Mouse (Mus musculus) lung, postnatal 4 days (tissue): ENCODE data around the gene Pla2g2f.

Experiments used
- DNase-seq, 2 experiments: peaks; one replicate each; pipeline ENCODE4 v3.0.0; 2021

Gene Pla2g2f

DNA sequence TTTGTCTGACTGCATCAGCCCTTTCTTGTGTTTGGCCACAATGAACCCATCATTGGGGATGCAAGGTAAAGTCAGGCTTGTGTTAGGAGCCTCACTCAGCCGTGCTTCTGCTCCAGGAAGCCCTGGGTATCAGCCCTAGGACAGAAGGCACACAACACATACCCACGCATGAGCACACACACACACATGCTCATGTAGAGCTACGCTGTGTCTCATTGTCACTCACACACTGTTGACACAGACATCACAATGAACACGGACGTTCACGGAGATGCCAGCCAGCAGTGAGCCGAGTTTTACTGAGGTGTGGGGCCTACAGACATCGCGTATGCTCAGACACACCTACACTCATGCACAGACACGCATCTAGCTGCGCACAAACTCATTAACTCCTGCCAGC lies 1.4 kb downstream of the Pla2g2f start:
- DNase-seq: no peak

DNA sequence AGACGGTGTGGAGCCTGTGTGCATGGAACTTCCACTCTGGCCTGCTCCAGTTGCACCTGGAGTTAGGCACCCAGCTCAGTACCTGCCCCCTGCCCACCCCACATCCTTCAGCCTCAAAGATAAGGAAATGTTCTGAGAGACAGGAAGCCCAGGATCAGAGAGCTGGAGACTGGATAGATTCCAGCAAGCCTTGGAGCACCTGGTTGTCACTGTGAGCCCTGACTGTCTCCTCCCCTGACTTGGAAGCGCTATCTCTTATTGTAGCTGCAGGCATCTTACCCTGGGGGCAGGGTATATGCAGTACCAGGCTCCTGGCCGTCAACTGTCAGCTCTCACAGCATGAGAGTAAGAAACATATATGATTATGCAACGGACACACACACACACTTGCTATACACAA lies 2.0 kb downstream of the Pla2g2f start:
- DNase-seq: no peak

DNA sequence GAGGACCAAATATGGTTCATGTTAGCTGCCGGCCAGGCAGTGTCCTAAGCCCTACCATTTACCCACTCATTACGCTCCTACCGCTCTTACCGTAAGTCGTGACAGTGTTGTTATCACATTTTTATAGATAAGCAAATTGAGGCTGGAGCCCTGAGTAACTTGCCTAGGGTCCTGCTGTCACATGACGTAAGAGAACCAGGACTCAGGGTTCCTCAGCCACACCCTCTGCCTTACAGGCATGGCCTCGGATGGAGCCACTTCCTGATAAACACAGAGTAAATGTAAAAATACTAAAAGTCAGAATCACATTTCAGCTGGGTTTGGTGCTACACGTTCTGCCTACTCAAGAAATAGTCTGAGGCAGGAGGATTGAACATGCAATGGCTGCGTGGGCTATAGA lies 3.0 kb downstream of the Pla2g2f start:
- no peak for DNase-seq

DNA sequence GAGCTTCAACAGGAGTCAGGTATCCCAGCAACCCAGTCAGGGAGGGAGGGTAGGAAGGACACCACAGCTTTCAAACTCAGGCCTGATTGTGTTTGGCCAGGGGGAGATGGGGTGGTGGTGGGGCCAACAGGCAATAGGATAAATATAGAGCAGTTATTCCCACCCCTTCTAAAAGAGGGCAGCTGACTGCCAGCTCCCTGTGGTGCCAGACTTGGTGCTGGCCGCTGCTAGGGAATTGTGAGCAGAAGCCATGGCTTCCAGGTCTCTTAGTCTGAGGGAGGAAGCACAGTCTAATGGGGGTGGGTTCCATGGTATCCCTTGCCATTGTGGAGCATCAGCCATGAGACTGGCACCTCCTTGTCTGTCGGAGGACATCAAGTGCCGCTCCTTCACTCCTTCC lies 3.8 kb downstream of the Pla2g2f start:
- DNase-seq: no peak

DNA sequence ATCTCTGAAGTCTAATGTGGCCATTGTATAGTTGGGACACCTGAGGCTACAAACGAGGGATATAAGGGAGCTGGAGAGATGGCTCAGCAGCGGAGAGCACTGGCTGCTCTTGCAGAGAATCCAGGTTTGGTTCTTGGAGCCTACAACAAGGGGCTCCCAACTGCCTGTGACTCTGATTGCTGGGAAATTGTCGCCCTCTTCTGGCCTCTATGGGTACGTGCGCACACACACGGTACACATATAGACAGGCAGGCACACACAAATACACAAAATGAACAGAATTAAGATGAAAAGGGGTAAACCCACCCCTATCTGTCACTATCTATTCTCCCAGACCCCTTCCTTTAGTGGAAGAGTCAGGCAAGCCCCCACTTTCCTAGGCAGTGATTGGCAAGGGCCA lies 4.8 kb downstream of the Pla2g2f start:
- no peak for DNase-seq

DNA sequence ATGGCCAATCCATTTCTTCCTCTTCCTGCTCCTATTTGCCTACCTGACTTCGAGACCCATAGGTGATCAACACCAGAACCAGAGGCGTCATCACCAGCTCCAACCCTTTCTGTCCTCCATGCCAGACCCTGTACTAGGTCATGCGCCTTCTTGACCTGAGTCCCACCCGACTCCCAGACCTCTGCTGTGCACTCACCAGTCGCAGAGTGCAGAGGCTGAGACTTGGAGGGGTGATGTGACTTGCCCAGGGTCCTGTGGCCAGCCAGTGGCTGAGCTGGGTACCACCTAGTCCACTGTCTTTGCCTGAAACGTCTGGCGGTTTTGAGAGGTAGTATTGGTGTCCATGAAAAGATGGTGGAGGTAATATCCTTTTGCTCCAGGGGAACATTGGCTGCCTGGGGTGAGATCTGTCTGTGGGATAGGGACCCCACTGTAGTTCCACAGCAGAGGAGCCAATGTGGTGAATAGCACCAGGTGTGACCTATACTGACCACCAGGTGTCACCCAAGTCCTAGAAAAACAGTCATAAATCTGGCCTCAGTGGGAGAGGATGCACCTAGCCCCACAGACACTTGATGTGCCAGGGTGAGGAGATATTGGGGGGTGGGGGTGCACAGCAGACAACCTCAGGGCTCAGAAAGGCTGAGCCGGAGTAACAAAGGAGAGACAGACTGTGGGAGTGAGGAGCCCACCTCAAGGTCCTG lies 8.9 kb downstream of the Pla2g2f start:
- peak in 1 of 2 experiments; percentile 48 for DNase-seq

DNA sequence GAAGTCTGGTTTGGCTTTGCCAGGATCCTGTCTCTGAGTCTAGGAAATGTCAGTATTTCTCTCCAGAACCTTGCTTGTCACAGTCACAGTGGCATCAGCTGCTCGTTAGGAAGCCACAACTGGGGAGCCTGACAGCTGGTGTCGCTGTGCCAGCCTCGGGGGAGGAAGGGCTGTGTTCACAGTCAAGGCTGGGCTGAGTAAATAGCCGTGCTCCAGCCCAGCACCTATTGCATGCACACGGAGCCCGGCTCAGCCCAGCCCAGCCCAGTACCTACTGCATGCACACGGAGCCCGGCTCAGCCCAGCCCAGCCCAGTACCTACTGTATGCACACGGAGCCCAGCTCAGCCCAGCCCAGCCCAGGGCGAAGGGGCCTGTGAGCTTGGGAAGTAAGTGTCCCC lies 9.6 kb downstream of the Pla2g2f start:
- peak in 1 of 2 experiments; percentile 39 for DNase-seq

DNA sequence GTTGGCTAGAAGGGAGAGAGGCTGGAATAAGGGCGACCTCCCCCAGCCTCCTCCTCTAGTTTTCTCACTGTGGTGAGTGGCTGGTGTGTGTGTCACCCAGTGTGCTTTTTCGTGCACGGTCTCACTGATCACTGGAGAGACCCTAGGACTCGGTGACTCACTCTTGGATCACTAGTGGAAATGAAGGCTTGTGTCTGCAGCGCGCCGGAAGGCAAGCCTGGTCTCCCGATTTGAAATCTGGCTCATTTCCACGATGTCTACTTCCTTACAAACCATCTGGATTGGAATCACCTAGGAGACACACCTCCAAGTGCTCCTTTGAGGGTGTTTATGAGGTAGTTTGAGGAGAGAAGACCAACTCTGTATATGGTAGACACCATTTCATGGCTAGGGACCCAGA lies 10.6 kb downstream of the Pla2g2f start:
- no peak for DNase-seq

DNA sequence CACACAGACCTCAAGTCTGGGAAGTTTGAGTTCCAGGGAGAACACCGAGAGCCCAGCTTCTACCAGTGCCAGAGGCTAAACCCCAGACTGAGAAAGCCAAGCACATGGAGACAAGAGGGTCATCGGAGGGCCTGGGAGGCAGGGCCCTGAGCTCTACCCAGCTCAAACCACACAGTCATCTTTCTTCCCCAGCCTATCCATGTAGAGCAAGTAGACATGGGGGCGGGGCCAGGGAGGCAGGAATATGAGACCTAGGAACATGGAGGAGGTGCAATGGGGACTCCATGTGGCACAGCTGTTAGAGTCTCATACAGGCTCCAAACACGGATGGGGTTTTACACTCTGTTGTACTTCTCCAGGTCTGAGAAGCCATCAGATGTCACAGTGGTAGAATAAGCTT lies 11.5 kb downstream of the Pla2g2f start:
- DNase-seq: peak in 1 of 2 experiments; percentile 47

DNA sequence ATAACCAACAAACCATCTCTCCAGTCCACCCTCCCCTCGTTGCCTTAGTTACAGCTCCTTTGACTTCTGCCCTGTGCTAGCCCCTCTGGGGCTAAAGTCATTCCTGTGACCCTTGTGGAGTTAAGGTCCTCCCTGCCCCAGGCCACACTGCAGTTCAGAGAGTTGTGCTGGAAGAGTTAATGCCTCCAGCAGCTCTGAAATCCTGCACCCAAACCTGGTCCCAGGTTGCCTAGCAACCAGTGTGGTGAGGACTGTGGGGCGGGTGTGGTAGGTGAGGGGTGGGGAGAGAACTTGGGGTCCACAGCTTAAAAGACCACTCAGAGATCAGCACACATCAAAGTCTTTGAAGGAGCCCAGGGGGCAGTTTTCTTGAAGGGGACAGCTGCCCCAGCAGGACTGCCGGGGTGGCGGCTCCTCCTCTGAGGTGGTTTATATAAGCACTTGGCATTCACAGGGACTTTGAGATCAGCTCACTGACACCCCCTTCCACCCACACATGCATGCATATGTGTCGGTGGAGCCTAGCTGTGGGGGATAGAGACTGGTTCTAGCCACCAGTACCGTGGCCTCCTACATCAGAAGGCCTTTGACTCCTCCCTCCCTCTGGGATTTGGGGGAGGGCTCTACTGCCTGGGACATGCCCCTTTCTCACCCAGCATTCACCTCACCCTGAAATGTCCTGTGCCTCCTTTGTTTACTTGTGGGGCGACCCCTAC lies 18.1 kb downstream of the Pla2g2f start:
- DNase-seq: no peak

DNA sequence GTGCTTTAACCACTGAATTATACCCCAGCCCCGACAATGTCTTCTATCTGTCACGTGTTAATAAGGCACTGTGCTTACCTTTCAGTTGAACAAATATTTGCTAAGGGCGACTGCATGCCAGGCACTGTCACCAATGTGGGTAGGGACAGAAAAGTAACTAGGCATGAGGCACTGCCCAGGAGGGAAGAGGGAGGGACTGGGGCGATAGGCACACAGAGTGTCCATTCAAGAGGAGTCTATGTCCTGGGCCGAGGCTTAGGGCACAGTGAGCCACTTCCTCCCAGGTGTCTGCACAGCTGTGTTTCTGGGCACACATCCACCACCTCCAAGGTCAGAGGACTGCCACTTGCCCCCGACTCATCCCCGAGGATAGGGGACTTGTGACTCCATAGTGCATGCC lies 20.4 kb downstream of the Pla2g2f start, which contains the start of gene Ubxn10:
Gene Ubxn10 (minus strand): TSS at position 137 of the 400 bp plus-strand sequence.
- DNase-seq: peak; percentile 35 to 63

DNA sequence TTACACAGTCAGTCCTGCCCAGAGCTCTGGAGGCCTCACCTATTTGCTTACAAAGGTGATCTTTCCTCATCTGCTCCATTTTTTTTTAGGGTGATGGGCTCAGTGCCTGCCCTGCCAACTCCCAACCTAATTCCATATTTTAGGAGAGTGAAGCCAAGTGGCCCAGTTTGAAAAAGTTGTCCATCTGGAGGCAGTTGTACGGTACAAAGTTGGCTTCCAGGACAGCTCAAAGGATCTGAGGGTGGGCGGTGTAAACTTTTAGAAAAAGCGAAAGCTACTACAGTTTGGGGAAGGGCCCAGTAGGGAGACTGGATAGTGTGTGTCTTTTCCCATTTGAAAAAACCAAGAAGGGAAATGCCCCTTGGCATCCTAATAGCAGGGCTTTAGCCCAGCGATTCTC lies 22.6 kb downstream of the Pla2g2f start:
- DNase-seq: no peak

DNA sequence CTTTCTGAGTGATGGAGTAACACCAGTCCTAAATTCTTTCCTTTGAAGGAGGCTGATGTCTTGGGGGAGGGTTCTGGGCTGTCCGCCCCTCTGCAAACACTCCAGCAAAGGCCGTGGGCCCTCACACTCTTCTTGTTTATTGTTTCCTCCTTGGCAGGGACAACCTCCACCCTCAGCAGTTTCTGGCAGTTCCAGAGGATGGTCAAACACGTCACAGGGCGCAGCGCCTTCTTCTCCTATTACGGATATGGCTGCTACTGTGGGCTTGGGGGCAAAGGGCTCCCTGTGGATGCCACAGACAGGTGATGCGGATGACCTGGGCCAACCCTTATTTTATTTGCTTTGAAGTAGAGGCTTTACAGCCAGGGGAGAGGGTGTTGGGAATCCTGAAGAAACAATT lies 23.3 kb downstream of the Pla2g2f start:
- peak in 1 of 2 experiments; percentile 49 for DNase-seq

DNA sequence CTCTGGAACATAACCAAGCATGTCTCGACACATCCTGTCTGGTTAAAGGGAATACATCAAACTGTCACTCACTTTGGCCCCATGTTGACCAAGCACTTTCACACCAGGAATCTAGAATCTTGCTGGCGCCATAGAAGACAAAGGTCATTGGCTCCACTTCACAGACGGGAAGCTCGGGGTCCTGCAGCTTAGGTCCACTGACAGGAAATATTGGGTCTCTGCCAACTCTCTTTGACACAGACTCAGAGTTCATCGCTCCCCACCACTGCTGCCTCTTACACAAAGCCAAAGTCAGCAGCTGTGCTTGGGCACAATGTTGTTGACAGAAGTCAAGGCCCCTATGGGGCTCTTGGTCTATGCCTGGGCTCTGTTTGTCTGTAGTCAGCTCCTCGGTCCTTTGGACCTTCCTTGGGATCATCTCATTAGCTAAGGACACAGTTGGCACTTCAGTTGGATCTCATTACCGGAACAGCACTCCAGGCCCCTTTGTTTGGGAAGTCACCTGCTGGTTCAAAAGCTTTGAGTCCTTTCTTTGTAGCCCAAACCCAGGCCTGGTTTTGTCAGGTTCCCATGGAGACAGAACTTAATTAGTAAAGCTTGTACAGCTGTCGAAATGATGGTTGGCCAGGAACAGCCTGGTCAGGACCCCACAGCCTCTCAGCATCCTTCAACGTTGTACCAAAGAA lies 28.3 kb downstream of the Pla2g2f start:
- peak; percentile 41 to 76 for DNase-seq

DNA sequence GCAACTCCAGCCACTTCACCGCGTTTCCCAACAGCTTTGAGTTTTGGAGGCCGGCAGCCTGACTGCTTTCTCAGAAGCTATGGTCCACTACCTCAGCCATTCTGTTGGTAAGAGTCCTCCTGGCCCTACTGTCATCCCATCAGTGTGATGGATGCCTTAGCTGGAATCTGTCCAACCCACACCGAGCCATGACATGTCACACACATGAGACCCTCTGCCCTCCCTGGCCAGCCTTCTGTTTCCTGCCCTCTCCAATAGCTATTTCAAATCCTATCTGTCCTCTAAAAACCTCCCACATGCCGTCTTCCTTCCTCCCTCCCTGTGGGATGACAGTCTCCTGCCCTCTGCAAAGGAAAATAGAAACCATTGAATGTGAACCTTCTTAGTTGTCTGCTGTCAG lies 31.7 kb downstream of the Pla2g2f start:
- DNase-seq: no peak

DNA sequence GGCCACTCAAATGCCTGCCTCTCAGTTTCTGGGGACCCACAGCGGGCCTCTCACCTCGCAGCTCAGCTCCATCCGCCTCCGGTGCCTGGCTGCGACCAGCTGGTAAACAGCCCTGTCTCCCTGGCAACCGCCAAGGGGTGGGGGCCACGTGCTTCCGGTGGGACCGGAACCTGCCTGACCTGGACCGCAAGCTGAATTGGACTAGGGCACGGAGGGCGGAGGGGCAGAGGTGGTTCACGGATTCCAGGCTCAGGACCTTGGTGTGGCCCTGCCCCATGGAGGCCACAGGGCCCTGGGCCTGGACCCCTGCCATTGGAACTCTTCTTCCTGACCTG lies 32.3 kb downstream of the Pla2g2f start:
- peak; percentile 74 to 84 for DNase-seq

DNA sequence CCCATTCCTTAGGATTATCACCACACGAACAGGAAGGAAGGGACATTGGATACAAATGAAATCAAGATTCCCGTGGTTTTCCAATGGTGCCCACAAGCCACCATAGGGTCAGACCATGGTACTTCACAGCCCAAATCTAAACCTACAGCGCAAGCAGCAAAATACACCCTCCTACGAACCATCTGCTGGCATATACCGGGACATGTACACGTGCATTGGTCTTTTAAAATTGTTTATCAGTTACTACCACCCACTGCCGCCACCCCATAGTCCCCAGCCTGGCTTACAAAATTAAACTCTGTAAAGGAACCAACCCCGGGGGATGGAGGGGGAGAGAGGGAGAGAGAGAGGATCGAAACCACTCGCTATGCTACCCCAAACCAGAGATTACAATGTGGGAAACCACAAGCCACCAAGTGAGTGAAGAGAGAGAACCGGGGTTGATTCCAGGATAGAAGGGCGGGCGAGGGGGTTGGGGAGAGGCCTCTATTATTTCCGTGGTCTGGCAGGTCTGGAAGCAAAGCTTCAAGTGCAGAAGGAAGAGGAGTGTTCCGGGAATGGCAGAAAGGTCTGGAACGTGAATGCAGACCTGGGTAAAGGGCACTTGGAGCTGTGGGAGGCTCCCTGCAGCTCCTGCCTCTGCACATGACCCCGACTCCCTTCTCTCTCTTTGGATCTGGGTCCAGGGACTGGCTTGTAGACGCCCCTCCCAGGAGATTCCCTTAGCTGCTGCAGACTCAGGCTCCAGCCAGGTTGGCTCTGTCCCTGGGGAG lies 32.9 kb downstream of the Pla2g2f start, which contains the start of gene Pla2g2c:
Gene Pla2g2c (plus strand): TSS at position 439 of the 773 bp plus-strand sequence.
- DNase-seq: no peak

DNA sequence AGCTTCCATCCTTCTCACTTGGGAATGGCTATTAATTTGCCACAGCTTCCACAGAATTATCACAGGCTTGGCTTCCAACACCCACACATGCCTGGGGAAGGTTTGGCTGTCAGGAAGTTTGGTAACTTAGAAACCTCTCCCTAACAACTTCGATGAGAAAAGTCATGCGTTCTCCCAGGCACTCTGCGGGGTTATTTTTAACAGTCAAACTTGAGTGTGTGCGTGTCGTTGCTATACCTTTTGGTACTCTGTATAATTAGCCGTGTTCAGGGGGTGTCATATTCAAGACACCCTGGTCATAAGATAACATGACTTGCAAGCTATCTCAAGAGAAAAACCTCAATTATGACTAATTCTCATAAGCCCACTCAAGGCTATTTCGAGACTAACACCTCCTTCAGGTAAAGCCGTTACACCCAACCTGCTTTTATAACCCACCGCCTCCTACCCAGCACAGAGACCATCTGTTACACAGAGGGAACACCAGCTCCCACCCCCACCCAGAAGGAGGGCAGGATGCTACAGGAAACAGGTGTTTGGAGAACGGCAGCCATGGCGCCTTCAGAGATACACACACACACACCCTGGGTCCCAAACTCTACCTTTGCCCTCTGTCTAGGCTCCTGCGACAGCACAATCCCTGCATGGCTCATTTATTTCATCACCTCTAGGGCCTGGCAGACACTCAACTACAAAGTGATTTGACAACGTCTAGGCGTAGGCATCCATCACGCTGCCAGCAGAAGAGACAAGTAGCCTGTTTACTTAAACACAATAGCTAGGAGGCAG lies 33.7 kb downstream of the Pla2g2f start:
- no peak for DNase-seq

DNA sequence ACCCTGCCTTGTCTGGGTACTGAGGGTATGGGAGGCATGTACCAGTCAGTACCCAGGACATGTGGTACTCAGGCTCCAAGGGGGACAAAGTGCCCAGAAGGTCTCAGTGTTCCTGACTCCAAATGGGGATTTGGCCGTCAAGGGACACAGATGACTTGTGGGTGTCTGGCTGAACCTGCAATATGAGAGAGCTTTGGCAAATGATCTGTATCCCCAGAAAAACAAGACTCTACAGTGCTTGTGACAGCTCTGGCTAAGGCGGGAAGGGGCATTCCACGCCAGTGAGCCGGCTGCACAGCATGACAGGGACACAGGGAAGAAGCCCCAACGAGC lies 38.2 kb downstream of the Pla2g2f start:
- DNase-seq: no peak

DNA sequence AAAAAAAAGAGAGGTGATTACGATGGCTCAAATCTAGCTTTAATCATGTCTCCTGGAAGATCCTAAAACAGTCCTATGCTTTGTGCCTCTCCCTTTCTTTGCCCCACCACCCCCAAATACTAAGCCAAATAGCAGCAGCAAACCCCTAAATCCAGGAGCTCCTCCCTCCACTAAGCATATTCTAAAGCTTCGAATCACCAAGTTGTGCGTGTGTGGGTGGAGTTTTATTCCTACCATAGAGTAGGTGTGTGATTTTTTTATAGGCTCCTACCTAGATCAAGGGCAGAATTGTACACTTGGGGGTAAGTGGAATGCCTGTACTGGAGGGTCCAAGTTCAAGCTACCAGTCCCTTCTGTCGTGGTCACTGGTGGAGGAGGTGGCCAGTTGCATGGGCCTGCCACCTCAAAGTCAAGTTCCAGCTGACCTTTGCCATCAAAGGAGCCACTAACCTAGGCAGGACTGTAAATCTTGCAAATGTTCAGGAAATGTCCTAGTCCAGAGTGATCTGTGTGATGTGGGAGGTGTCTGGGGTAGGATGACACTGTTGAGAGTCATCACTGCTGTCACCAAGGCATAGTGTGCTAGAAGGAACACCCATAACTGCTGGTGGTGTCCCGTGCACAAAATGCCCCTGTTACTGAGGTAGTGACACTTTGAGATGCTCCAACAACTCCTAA lies 38.7 kb downstream of the Pla2g2f start:
- DNase-seq: no peak

DNA sequence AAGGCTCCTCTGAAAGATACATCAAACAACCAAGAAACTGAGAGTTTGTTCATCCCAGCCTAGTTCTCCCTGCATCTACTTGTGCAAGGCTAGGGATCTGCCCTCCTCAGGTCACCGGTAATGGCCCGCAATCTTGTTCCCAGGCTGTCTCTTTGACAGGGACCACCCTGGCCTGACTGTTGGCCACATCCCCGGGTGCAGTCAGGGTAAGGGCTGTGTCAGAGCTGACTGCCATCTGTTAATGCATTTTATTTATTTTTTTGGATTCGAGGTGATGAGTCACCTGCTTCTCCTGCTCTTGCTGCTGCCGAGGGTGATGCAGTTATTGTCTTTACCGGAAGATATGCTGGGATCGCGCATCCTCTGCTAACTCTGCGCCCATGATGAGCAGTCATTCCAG lies 40.7 kb downstream of the Pla2g2f start:
- DNase-seq: no peak

DNA sequence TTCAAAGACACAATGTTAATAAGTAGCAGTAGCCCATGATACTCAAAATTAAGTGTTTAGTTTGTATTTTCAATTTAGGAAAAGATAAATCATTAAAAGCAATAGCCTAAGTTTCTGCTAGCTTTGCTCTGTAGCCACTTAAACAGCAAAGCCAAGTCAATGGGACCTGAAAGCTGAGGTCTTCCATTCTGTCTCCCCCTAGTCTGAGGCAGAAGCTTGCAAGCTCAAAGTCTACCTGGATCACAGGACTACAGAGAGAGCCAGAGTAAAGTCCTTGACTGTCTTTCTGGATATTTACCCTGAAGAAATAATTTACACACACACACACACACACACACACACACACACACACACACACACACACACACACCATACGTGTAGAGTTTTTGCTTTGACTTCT lies 43.2 kb downstream of the Pla2g2f start:
- DNase-seq: no peak
